9 mouse cellular contexts compared by ENCODE assay signal in genomic region chr1:76866304-76866968, GRCm38 (mm10).
DNase-seq lines count a peak whose midpoint lies in the region; ATAC-seq and TF ChIP-seq lines count a peak whose summit lies in the region.
"Had no signal": no experiment of that assay in that cellular context is flagged by ENCODE, and none has a peak within 500 bp of the region (broad histone marks: within the 10 kb centered on the region; RNA-seq: fewer than 3 reads in every experiment).

No protein-coding gene starts in this region.

- peak overlapping the region; percentile 52; the same call in 1 of the 2 replicates for H3K27ac ChIP-seq in embryonic facial prominence, embryonic 11.5 days (replicated peaks; ENCODE audit: low read depth, low read length)
- H3K27ac ChIP-seq: liver, embryonic 14.5 days had no signal

- no peaks in the 10 kb centered on the region for H3K9me3 ChIP-seq in embryonic facial prominence, embryonic 11.5 days (replicated peaks; ENCODE audit: control insufficient read depth, low read length)

- H3K9ac ChIP-seq in embryonic facial prominence, embryonic 11.5 days (replicated peaks; ENCODE audit: low read length): no peak overlapping the region; the same call in 1 of the 2 replicates
- H3K9ac ChIP-seq: liver, embryonic 14.5 days had no signal

- intact Hi-C loops in gastrocnemius, postnatal 14 days (cut with DNase I; ENCODE audit: low total_unique reads): no loop called here

- H3K4me1 ChIP-seq in embryonic facial prominence, embryonic 11.5 days (ENCODE audit: control insufficient read depth, insufficient read depth, low read length): no peaks in the 10 kb centered on the region

- no peaks in the 10 kb centered on the region for H3K36me3 ChIP-seq in embryonic facial prominence, embryonic 11.5 days (replicated peaks; ENCODE audit: control insufficient read depth, insufficient read depth, low read depth, low read length)

- ATAC-seq in embryonic facial prominence, embryonic 11.5 days (replicated peaks; ENCODE audit: insufficient number of reproducible peaks, low FRiP score, low TSS enrichment, low read depth): no peak

- DNase-seq in gastrocnemius, postnatal 14 days: peak; percentile 3
- DNase-seq in gastrocnemius, postnatal 25 days: no peak
- DNase-seq in brain, embryonic 14.5 days (ENCODE audit: low read depth): peak; percentile 48
- peak; percentile 71 for DNase-seq in embryonic facial prominence, embryonic 11.5 days (ENCODE audit: low spot score)
- peak; percentile 9 to 21 for DNase-seq in layer of hippocampus, adult 8-10 months (ENCODE audit: low spot score in 2 of 2)
- DNase-seq in yolk sac, embryonic 10.5 days (ENCODE audit: low spot score): peak; percentile 7
- no peak for DNase-seq in thymus, postnatal 4 days
- no peak for DNase-seq in heart, postnatal 4 days

- H3K4me3 ChIP-seq in embryonic facial prominence, embryonic 11.5 days (ENCODE audit: low read depth, low read length): no peak overlapping the region

- no peak for TF ChIP-seq CTCF in brain, embryonic 14.5 days (IDR thresholded peaks at IDR 0.05; ENCODE audit: borderline replicate concordance, extremely low read depth, insufficient read depth, insufficient read length)

- WGBS in embryonic facial prominence, embryonic 11.5 days: 34% methylated on average over 15 of the region's 15 CpGs

- H3K27me3 ChIP-seq in embryonic facial prominence, embryonic 11.5 days (ENCODE audit: control insufficient read depth, insufficient read depth, low read length): no peaks in the 10 kb centered on the region

- TF ChIP-seq POLR2A in brain, embryonic 14.5 days (IDR thresholded peaks at IDR 0.05; ENCODE audit: borderline replicate concordance, extremely low read depth, insufficient read depth, insufficient read length, poor library complexity, severe bottlenecking): no peak

- peak overlapping the region; percentile 14 for H3K4me2 ChIP-seq in embryonic facial prominence, embryonic 11.5 days (ENCODE audit: low read depth, low read length)

Comparison
In these comparisons a context has a peak if more than half of its experiments do, and no peak if none do; other contexts are left out.
1. DNase-seq: peak in gastrocnemius, postnatal 14 days (single experiment), brain, embryonic 14.5 days (single experiment), embryonic facial prominence, embryonic 11.5 days (single experiment), layer of hippocampus, adult 8-10 months (2 of 2) and yolk sac, embryonic 10.5 days (single experiment); none in gastrocnemius, postnatal 25 days (single experiment), thymus, postnatal 4 days (single experiment) and heart, postnatal 4 days (single experiment).